Mouse (Mus musculus) testis, adult 2 months (tissue): ENCODE data around the gene Bmp5.

ENCODE experiments used
- CTCF ChIP-seq: fragments of 200-500 bp; IDR thresholded peaks from 2 replicates; pipeline ENCODE4 v1.5.1; 2012; ENCODE audit warnings: low read depth, mild to moderate bottlenecking, inconsistent platforms, low read length, moderate library complexity; ENCODE audit not compliant: control insufficient read depth, insufficient read depth, insufficient replicate concordance
- POLR2A ChIP-seq: fragments of 200-500 bp; IDR thresholded peaks from 2 replicates; pipeline ENCODE4 v1.6.1; 2012; ENCODE audit warnings: low read depth, mild to moderate bottlenecking, inconsistent platforms, low read length, moderate library complexity; ENCODE audit not compliant: control insufficient read depth

- TF ChIP-seq POLR2A (no peak), CTCF (no peak)
Measured at GRCm38 (mm10) chr9:75833189-75833732, 58.1 kb downstream of the Bmp5 start.
